Mouse (Mus musculus): ENCODE results near the gene Asb3.

Asb3 gene

DNA sequence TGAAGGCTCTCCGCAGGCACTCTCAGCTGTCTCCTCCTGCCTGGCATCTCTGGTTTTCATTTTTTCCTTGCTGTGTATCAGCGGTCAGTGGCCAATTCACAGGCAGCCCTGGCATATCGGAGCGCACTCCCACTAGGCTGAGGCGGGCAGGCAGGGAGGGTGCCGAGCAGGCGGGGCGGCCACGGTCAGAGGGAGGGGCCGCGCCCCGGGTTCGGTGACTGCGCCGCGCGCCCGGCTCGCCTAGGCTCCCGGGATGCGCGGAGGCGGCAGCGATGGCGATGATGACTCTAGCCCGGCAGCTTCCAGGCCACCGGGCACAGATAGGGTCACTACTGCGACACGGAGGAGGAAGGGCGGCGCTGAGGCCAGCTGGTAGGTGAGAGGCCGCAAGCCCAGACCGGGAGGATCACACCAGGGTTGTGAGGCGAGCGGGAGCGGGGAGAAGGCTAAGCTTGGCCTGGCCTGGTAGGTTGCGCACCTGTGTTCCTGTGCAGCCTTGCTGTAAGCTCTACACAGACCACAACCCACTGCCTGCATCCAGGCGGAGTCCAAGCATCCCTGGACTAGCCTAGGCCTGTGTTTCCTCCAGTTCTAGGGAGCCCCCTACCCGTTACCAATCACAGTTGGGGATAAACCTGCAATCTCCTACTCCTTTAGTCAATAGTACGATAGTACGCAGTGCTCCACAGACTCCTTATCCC is at the start of gene Asb3, which contains the start of gene Gpr75:
Gene Asb3, plus strand, starts transcription at position 246 of the 701 bp plus-strand sequence.
Gene Gpr75, plus strand, starts transcription at position 188 of the 701 bp plus-strand sequence.
- DNase-seq (ENCODE audit: low spot score): peak; percentile 15

DNA sequence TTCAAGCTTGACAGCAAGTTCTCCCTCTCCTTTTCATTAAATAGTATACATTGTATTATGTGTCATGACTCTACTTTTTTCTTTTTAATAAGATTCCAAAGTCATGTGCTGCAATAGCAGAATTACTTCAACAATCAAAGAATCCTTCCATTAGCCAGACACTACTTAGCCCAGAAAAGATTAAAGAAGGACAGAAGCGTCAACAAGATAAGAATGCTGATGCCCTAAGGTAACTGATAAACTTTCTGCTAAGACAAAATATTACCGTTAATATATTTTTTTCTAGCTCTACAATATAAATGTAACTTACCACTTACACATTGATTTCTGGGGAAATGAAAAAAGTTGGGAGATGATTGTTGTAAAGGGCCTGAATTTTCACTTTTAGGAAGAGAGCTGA is 46.4 kb upstream of the Asb3 start:
- DNase-seq (ENCODE audit: low spot score): no peak

DNA sequence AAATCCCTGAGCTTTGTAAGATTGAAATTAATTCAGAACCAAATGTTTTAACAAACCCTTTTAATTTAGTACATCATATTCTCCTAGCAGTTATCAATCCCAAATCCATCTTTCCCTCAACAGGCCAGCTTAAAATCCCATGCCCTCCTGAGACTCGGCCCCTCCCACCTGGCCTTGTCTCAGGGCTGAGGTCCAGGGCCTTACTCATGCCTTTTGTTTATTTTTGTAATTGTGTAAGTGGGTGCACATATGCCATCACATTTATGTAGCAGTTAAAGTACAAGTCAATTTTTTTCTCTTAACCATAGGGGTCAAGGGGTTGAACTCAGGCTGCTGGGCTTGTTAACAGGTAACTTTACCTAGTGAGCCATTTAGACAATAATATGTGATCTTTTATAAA is 40.9 kb upstream of the Asb3 start:
- DNase-seq (ENCODE audit: low spot score): no peak

DNA sequence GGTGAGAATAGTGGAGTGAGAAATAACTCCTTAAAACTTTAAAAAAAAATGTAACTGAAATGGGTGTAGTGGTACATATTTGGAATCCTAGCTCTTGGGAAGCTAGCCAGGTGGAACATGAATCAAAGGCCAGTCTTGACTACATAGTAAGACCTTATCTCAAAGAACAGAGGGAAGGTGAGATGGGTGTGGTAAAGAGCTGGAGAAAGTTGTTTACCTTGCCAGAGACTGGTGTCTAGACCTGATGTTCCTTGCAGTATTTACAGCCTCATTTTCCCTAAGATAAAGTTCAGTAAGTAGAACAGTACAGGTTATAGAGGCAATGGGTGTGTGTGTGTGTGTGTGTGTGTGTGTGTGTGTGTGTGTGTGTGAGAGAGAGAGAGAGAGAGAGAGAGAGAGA is 12.8 kb upstream of the Asb3 start:
- no peak for DNase-seq (ENCODE audit: low spot score)

DNA sequence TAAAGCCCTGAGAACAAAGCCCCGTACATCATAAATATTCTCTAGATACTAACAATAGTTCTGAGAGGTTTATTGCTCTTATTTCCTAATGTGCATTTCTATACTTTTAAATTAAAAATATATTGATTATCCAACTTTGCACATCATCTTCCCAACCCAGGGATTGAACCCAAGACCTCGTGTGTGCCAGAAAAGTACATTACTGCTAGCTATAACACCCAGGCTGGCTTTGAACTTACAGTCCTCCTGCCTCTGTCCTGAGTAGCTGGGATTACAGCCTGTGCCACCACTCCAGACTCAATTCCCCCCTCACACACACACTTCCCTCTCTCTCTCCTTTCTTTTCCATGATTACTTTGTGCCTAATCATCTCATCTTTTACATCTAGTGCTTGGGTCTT is 2.9 kb downstream of the Asb3 start:
- DNase-seq (ENCODE audit: low spot score): no peak

DNA sequence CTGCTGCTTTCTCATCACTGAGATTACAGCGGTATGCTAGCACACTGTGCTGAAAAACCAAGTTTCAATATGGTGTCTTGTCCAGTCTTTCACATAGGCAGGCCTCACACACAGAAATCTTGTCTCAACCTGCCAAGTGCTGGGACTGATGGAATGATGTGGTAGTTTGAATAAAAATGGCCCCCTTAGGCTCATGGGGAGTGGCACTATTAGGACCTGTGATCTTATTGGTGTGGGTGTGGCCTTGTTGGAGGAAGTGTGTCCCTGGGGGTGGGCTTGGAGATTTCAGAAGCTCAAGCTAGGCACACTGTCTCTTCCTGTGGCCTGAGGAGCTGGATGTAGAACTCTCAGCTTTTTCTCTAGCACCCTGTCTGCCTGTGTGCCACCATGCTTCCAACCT is 11.0 kb downstream of the Asb3 start:
- no peak for DNase-seq (ENCODE audit: low spot score)

DNA sequence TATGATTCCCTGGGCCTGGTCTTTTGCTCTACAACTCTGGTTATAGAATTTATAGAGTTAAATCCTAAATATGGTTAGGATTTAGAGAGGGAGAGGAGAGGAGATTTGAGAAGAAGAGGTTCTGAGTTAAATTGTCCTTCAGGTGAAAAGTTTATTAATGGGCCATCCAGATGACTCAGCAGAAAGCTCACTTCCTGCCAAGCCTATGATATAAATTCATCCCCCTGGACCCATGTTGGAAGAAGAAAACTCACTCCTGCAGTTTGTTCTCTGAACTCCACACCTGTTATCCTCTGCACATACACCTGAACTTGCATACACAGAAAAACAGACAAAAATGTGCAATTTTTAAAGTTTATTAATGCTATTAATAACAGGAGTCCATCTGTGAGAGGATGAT is 14.1 kb downstream of the Asb3 start:
- no peak for DNase-seq (ENCODE audit: low spot score)

DNA sequence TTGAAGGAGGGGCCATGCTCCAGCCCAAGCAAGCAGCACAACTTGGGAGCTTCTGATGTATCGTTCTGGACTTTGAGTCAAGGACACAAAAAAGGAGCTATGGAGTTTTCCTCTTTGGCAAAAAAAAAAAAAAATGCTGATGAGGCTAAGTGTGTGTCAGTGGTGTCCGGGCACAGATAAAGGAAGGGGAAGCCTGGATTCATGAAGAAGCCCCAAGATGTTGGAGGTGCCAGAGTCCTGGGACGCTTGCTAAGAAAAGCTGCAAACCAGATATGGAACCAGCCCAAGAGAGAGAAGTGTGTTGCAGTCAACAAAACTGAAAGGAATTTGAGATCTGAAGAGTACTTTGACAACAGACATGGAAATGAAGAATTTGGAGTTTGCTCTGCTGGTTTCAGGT is 27.1 kb downstream of the Asb3 start:
- DNase-seq (ENCODE audit: low spot score): no peak

DNA sequence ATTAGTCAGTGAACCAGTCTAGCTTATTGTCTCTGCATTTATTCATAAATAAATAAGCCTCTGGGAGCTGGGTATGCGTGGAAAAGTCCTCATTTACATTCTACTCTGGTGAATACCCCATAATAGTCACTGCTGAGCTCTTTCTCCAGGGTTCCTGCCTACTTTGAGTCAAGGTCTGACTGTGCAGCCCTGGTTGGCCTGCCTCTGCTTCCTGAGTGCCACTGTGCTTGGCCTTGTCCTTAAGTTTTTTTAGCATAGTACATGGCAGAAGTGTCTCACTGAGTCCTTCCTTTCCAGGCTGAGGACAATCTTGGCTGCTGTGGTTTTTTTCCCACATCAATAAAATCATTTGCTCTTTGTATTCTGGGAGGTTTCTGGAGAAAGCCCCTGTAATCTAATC is 35.4 kb downstream of the Asb3 start:
- DNase-seq (ENCODE audit: low spot score): no peak

DNA sequence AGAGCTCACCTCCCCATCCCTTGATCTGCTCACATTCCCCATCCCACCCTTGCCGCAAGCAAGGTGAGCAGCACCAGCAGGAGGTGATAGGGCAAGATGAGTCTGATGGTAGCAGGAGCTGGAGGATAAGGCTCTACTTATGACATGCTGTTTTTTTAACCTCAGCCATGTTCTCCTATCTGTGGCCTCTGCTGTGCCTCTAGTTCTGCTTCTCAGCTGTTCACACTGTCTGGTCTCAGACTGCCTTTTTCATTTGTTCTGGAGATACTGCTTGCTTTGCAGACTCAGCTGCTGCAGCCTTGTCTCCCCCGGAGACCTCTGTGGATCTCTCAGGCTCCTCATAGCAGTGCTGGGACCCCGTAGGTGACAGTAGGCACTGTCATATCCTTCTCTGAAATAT is 38.1 kb downstream of the Asb3 start:
- DNase-seq (ENCODE audit: low spot score): no peak

DNA sequence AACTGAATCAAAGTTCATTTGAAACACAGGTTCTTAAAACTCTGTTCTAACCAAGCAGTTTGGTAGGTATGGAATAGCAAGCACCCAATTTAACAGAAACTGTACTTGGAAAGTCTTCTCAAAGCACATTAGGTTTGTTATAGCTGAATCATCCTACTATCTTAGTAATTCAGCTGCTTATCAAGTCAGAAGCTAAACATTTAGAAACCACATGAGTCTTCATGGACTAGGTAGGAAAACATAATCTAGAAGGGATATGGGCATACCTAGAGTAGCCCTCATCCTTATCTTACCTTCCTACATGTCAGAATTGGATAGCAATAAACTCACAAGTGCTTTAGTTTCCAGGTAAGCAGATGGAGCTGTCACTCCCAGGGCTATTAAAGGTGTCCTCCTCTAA is 42.9 kb downstream of the Asb3 start:
- no peak for DNase-seq (ENCODE audit: low spot score)

DNA sequence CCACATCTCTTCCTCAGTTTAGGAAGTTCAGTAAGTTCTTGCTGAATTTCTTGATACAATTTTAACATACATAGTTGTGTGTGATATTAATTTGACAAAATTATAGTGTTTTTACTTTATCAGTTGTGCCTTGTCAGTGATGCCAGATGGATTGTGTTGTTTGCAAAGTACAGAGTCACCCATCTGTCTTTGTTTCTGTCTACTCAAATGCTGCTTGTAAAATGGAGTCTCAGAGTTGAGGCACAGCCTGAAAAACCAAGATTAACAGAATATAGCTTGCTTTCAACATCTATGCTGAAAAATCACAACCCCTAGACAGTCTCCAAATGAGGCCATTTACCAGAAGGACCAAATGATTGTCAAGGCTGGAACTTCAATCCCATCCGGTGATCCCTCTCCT is 43.3 kb downstream of the Asb3 start:
- DNase-seq (ENCODE audit: low spot score): no peak

DNA sequence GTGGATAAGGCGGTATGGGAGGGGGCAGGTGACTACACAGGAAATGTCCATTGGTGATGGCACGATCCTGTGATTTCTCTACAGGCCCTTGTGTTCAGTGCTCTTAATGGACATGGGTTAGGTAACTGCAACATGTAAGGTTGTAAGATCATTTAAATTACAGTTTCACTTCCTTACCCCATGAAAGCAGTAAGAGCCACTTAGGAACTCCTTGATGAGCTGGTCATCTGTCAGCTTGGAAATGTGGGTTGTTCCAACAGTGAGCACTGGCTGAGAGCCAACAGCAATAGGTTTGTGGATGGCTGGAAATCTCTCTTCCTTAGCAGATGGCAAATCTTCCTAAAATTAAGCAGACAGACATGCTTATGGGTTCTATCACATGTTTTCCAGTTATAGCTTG is 58.3 kb downstream of the Asb3 start:
- DNase-seq (ENCODE audit: low spot score): no peak

DNA sequence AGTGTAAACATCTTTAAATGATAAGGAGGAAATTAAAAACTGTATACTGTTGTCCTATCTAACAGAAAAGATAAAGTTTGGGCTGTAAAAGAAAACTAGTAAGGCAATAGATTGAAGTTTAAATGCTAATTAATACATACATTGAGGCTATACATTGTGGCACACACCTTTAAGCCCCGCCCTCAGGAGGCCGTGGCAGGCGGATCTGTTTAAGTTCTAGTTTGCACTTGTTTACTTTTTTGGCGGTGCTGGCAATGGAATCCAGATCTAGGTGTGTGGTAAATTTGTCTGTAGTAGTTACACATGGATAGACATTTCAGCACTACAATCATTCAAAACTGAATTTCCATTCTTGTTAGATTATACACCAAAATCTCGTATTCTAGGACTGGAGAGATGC is 67.6 kb downstream of the Asb3 start:
- DNase-seq (ENCODE audit: low spot score): no peak

DNA sequence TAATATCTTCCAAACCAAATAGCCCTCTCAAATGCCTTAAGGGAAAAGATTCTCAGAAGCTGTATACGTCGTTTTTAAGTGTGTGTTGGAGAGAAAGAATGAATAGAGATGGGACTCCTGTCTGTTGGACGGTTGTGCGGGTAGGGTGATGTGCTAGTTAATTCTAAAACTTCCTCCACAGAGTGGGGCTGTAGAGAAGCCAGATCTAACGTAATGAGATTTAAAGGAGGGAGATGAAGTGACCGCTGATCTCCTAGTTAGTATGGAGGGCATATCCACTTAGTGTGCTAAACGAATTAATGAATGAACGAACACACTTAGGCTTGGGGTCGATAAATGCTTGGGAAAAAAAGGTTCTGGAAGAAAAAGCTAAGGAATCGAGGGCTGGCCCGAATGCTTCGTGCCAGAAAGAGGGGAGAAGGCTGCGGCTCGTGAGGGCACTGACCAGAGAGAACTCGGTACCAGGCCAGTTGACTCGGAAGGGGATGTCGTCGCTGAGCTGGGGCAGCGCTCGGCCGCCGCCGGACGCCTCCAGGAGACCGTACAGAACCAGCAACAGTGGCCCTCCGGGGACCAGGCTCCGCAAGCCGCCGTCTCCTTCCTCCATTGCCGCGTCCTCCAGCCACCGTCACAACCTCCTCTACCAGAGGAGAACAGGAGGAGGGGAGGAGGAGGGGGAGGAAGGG is 68.4 kb downstream of the Asb3 start:
- peak; percentile 13 for DNase-seq (ENCODE audit: low spot score)

DNA sequence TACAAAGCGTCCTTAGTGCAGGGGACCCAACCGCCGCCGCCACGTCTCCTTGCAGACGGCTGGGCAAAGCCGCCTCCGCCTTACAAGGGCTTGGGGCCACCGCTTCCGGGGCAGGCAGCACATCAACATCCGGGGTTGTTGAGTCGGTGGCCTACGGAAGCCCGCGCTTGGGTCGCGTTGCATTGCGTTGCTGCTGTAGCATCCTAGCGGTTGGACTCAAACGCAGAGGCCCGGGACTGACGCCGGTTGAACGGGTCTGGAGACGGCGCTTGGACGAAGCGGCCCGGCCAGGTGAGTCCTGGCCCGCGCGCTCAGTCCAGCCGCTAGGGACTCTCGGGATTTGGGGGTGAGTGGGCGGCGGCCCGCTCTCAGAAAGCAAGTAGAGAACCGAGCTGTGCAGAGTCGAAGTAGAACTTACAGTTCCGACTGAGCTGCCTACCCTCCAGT is 69.1 kb downstream of the Asb3 start, which contains the start of gene Erlec1:
Gene Erlec1, minus strand, starts transcription at position 57 of the 447 bp plus-strand sequence.
- DNase-seq (ENCODE audit: low spot score): peak; percentile 58

DNA sequence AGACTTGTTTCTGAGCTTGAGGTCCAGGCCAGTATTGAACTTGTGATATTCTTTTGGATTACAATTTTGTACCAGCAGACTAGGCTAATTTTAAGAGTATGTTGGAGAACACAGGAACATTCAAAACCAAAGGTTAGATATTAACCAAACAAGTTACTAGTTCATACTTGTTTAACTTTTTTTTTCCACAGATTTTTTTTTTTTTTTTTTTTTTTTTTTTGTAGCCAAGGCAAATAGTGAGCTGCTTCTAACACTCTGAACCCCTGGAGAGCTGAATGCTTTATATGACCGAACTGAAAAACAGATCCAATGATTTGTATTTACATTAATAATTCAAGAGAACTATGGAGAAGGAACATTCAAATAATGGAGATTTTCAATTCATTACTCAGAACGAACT is 100.0 kb downstream of the Asb3 start:
- no peak for DNase-seq (ENCODE audit: low spot score)

DNA sequence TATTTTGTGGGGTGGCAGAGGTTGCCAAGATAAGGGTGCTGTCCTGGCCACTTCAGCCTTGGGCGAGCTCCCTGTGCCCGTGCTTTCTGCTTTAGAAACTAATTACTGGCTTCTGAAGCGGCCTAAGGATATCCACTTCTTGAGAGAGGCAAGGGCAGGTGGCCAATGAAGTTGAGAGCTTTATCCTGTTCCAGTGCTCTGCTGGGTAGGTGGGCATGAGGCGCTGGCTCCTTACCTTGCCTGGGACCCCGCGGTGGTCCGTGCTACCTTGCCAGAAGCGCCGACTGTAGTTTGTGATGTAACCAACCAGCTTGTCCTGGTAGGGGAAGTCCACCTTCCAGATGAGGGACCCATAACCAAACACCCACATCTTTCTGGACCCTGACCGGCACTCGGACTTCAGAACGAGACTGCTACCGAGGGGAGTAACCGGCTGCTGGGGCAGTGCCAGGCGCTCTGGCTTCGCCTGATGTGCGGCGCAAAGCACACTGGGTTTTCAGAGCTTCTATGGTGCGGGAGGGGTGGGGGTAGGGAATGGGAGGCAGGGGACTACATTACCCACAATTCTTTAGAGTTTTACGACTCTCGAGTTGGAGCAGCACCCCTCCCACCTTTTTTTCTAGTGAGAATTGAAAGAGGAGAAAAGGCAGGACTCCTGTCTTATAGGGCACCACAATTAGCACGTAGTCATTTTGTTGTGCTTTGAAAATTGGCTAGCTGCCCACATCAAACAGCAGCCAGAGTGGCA is 100.8 kb downstream of the Asb3 start, which contains the start of gene Chac2:
Gene Chac2, minus strand, starts transcription at position 474 of the 748 bp plus-strand sequence.
- peak; percentile 35 for DNase-seq (ENCODE audit: low spot score)

DNA sequence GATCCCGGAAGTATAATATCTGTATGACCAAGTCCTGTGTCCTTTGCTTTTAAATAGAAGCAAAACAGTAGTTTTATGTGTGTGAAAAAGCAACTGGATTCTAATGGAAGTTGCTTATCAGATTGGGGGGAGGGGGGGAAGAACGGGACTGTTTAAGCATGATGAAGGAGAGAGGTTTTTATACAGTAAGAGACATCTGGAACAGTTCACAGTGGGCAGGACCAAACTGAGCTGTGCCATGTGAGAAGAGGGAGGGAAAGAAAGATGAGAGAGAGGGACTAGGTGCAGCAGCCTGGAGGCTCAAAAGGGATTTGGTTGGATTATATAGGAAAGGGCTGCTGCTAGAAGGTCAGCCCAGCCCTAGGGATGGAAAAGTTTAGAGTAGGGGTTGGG is 101.4 kb downstream of the Asb3 start:
- no peak for DNase-seq (ENCODE audit: low spot score)

DNA sequence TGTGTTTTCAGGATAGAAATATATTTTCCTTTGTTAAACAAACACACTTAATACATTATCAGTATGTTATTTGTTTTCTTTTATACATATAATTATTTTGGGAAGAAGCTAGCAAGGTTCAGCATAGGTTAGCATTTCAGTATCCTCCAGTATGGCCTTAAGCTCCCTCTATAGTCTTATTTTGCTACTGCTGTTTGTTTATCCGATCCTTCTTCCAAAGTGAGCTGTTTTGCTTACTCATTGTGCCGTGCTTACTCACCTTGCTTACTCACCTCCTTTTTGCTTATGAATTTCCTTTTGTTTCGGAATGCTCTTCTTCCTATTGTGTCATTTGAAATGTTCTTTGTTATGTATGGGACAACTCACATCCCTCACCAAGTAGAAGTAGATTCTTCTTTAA is 111.5 kb downstream of the Asb3 start:
- no peak for DNase-seq (ENCODE audit: low spot score)

DNA sequence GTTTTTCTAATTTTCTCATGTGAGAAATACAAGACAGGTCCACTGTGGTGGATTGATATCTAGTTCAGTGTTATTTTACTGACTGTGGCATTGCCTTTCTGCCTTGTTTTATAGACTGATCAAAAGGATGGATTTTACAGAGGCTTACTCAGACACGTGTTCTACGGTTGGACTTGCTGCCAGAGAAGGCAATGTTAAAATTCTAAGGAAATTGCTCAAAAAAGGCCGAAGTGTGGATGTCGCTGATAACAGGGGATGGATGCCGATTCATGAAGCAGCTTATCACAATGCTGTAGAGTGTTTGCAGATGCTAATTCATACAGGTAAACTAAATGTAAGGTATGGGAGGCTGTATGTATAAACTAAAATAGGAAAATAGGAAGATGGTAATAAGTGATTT is 113.0 kb downstream of the Asb3 start:
- no peak for DNase-seq (ENCODE audit: low spot score)

DNA sequence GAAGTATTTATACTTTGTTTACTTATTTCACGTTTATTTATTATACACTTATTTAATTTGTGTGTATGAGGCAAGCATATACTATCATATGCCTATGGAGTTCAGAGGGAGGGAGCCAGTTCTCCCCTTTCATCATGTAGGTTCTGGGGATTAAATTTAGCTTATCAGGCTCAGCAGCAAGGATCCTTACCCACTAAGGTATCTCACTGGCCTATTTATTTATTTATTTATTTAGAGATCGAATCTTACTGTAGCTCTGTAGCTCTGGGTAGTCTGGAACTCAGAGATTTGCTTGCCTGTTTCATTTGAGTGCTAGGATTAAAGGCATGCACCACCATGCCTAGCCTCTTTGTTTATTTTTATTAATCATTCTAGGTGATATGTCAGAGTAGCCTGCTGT is 113.5 kb downstream of the Asb3 start:
- DNase-seq (ENCODE audit: low spot score): no peak

DNA sequence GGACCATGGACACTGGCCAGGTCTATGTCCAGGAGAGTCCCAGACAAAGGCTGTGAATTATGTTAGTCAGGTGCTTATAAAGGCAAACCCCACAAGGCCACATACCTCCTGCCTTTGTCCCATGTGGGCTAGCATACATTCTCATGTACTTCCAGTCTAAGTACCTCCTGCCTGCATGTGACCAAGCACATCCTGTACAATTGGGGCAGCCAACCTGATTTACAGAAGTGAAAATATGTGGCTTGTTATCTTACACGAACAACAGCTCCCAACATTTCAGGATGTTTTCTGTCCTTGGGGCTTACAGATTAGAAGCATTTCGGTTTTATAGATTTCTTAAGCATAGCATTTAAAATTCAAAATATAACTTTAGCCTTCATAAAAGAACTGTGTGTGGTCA is 114.8 kb downstream of the Asb3 start:
- no peak for DNase-seq (ENCODE audit: low spot score)

Measured in urinary bladder, postnatal 10 days (tissue).